Mouse (Mus musculus) liver, adult 2 months (tissue): Measurements from ENCODE around the gene Snd1. TPM values are rescaled to one million over a fixed set of nuclear protein-coding genes. Genes with fewer than 3 reads are reported as not detected.

Source experiments
- DNase-seq: peaks from one replicate; pipeline ENCODE4 v3.0.0-alpha.2; 2011; ENCODE audit warnings: low read depth, low spot score; ENCODE audit errors: extremely low read depth
- H3K27ac ChIP-seq: fragments of 200-500 bp; replicated peaks from 2 replicates; pipeline ENCODE4 v1.5.1; 2012; ENCODE audit warnings: low read depth, mild to moderate bottlenecking, control low read depth, inconsistent platforms, low read length; ENCODE audit not compliant: insufficient read depth
- H3K27me3 ChIP-seq: fragments of 200-500 bp; 2 replicates; pipeline ENCODE4 v1.6.1; 2012; ENCODE audit warnings: mild to moderate bottlenecking, moderate library complexity, low read length, inconsistent platforms; ENCODE audit not compliant: control insufficient read depth, insufficient read depth
- H3K36me3 ChIP-seq: fragments of 200-500 bp; 2 replicates; pipeline ENCODE4 v1.6.1; 2012; ENCODE audit warnings: low read length, inconsistent platforms; ENCODE audit not compliant: control insufficient read depth, insufficient read depth
- H3K4me1 ChIP-seq: fragments of 200-500 bp; 2 replicates; pipeline ENCODE4 v1.6.1; 2011; ENCODE audit warnings: low read length; ENCODE audit not compliant: control insufficient read depth, insufficient read depth
- H3K4me3 ChIP-seq: fragments of 200-500 bp; 2 replicates; pipeline ENCODE4 v1.5.1; 2011; ENCODE audit warnings: low read depth, mild to moderate bottlenecking, control low read depth, low read length, moderate library complexity; ENCODE audit not compliant: insufficient read depth
- H3K79me2 ChIP-seq: fragments of 200-500 bp; 2 replicates; pipeline ENCODE4 v1.6.1; 2012; ENCODE audit warnings: inconsistent platforms, mild to moderate bottlenecking, low read length, moderate library complexity; ENCODE audit not compliant: control insufficient read depth, insufficient read depth
- H3K9ac ChIP-seq: fragments of 200-500 bp; 2 replicates; pipeline ENCODE4 v1.6.1; 2012; ENCODE audit warnings: low read depth, mild to moderate bottlenecking, control low read depth, inconsistent platforms, low read length
- CTCF ChIP-seq: fragments of 200-500 bp; IDR thresholded peaks from 2 replicates; pipeline ENCODE4 v1.5.1; 2011; ENCODE audit warnings: low read depth, low read length, control low read depth
- POLR2A ChIP-seq: fragments of 200-500 bp; IDR thresholded peaks from 2 replicates; pipeline ENCODE4 v1.6.1; 2011; ENCODE audit warnings: low read length, control low read depth; ENCODE audit not compliant: insufficient read depth; ENCODE audit errors: extremely low read depth
- WGBS: fragments of 180-500 bp; shearing (Covaris S2); methylation state at CpG from one replicate; pipeline ENCODE4 v1.1.7; 2018; 5-methylcytosine and 5-hydroxymethylcytosine counted together
- polyA plus RNA-seq: library from polyadenylated mRNA; depleted of rRNA; stranded (reverse); fragments of >200 nt; gene quantifications from 2 replicates; pipeline ENCODE4 v1.2.3, GENCODE M21; 2012
- total RNA-seq: library from RNA; depleted of rRNA; stranded (reverse); fragments of >200 nt; gene quantifications from 2 replicates; pipeline ENCODE4 v1.2.3, GENCODE M21; 2014

Snd1 gene
- total and polyA plus RNA-seq, 2 experiments = 64.2 to 88.6 TPM

DNA sequence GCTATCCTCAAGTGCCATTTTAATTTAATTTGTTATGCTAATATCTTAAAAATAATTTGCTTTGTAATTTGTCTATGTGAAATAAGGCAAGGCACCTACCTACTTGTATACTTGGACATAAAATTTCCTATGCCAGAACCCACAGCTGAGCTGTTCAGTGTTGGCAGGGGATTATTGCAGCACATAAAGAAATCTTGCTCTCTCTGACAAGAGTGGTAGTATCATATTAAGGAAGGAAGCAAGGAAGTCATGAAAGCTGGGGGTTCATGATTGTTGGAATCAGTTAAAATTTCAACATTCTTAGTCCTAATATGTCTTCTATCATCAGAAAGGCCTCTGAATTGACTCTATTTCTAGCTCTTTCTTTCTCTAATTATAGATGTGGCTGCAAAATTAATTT is 125.5 kb downstream of the Snd1 start:
- Histone ChIP-seq H3K27ac (no peak overlapping the region), H3K4me3 (no peak overlapping the region), H3K4me1 (peaks cover 7% of the 10 kb centered on the region; the same call in 1 of the 2 replicates), H3K36me3 (peaks cover 4% of the 10 kb centered on the region), H3K79me2 (peaks cover 3% of the 10 kb centered on the region; the same call in 1 of the 2 replicates), H3K27me3 (no peaks in the 10 kb centered on the region), H3K9ac (no peak overlapping the region)
- TF ChIP-seq CTCF = no peak
- no peak for TF ChIP-seq POLR2A
- DNase-seq = no peak

DNA sequence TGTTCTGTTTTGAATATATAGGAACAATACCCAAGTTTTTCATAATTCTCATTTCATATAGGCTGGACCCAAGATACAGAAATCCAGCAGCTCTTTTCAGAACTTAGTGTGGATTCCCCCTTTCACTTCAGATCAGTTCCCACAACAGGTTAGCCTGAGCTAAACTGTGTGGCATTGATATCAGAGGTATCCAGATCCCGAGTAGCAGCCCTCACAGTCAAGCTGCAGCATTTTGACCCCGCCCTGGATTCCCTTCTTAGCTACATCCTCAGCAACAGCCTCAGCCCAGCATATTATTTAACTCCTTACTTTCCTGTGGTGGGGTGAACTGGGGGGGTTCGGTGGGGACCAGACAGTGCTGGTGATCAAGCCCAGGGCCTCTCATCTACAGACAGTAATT is 128.5 kb downstream of the Snd1 start:
- WGBS = 95% methylated on average over 3 of the region's 3 CpGs
- H3K36me3 ChIP-seq = peaks cover 4% of the 10 kb centered on the region
- H3K27me3 ChIP-seq = no peaks in the 10 kb centered on the region
- no peak for DNase-seq
- H3K79me2 ChIP-seq = peaks cover 8% of the 10 kb centered on the region; the same call in 1 of the 2 replicates
- no peak overlapping the region for H3K4me3 ChIP-seq
- H3K9ac ChIP-seq = no peak overlapping the region
- H3K4me1 ChIP-seq = peaks cover 9% of the 10 kb centered on the region; the same call in 1 of the 2 replicates
- TF ChIP-seq POLR2A (no peak), CTCF (no peak)
- no peak overlapping the region for H3K27ac ChIP-seq

DNA sequence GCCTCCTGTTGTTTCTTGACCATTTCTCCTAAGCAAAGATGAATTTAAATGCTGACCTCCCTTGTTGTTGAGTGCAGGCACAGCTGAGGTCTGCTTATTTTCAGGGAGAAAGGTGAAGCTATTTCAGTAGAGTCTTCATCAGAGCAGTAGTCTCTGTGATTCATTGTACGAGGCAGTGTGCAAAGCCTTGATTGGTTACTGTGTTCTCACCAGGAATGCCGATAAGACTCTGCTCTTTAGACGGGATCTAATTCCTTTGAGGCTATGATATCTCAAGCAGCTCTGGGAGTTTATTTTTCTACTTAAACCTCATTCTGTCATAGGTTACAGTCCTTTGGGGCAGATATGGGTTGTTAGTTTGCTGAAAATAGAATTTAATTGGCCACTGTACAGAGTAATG is 128.9 kb downstream of the Snd1 start:
- no peak for DNase-seq
- no peak overlapping the region for H3K4me3 ChIP-seq
- no peak overlapping the region for H3K9ac ChIP-seq
- peaks cover 4% of the 10 kb centered on the region for H3K36me3 ChIP-seq
- no peak overlapping the region for H3K27ac ChIP-seq
- peaks cover 13% of the 10 kb centered on the region; the same call in 1 of the 2 replicates for H3K4me1 ChIP-seq
- H3K79me2 ChIP-seq = peaks cover 8% of the 10 kb centered on the region; the same call in 1 of the 2 replicates
- TF ChIP-seq CTCF (no peak), POLR2A (no peak)
- 90% methylated on average over 3 of the region's 3 CpGs for WGBS
- H3K27me3 ChIP-seq = no peaks in the 10 kb centered on the region

DNA sequence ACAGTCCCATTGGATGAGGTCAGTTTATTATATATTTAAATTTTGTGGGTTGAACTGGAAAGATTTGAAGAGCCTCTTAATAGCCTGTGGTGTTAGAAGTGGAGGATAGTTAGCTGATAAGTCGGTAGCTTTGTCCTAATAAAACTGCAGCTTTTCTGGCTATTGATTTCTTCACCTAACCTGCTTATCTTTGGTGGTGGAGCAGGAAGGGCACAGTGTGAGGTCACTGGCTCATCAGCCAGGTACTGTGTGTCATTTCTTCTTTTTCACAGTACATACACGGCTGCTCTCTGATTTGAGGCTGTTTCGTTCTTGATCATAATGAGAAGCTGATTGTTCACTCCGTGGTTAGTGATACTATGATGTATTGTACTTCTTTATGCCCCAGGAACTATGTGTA is 134.4 kb downstream of the Snd1 start:
- Histone ChIP-seq H3K4me1 (peaks cover 14% of the 10 kb centered on the region; the same call in 1 of the 2 replicates), H3K4me3 (no peak overlapping the region), H3K27ac (no peak overlapping the region), H3K27me3 (no peaks in the 10 kb centered on the region), H3K79me2 (peaks cover 13% of the 10 kb centered on the region; the same call in 1 of the 2 replicates), H3K36me3 (no peaks in the 10 kb centered on the region), H3K9ac (no peak overlapping the region)
- DNase-seq = peak; percentile 84
- TF ChIP-seq POLR2A = no peak
- no peak for TF ChIP-seq CTCF
- 24% methylated on average over 4 of the region's 4 CpGs for WGBS

DNA sequence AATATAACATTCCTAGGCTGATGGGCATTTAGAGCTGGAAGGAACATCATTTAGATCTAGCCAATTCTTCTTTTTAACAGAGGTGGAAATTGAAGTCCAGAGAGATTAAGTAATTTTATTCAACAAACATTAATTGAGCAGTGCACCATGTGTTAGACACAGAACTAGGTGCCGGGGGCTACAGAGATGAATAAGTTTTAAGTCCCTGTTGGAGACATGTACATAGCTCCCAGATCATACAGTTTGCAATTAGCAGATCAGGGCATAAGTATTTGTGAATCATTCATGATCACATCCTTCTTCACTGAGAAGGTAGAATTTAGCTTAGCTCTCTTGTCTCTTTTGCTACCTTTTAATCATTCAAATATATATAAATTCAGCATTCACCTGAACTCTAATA is 135.2 kb downstream of the Snd1 start:
- no peaks in the 10 kb centered on the region for H3K27me3 ChIP-seq
- no peak overlapping the region for H3K27ac ChIP-seq
- H3K4me1 ChIP-seq = peaks cover 9% of the 10 kb centered on the region; the same call in 1 of the 2 replicates
- H3K36me3 ChIP-seq = no peaks in the 10 kb centered on the region
- no peak for TF ChIP-seq POLR2A
- TF ChIP-seq CTCF = no peak
- peaks cover 16% of the 10 kb centered on the region; the same call in 1 of the 2 replicates for H3K79me2 ChIP-seq
- no peak overlapping the region for H3K9ac ChIP-seq
- no peak overlapping the region for H3K4me3 ChIP-seq
- WGBS = 89% methylated on average over 1 of the region's 1 CpGs
- no peak for DNase-seq

DNA sequence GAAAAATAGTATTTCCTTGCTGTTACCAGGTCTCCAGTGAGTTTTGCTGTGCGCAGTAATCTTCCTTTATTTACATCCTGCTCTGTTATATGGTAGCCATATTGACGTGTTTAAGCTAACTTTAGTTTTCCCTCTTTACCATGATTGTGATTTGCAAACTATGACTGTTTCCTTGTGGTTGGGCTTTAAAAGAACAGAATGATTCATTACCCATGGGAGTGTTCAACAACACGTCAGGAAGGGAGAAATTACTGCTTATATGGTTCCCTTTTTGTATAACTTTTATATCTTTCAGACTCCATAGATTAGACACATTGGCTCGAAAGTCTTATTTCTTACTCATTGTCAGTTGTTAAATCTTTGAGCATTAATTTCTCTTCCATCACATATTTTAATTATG is 138.5 kb downstream of the Snd1 start:
- H3K9ac ChIP-seq = no peak overlapping the region
- no peak overlapping the region for H3K27ac ChIP-seq
- no peaks in the 10 kb centered on the region for H3K27me3 ChIP-seq
- no peak for DNase-seq
- peaks cover 6% of the 10 kb centered on the region; the same call in 1 of the 2 replicates for H3K4me1 ChIP-seq
- H3K36me3 ChIP-seq = no peaks in the 10 kb centered on the region
- H3K79me2 ChIP-seq = peaks cover 15% of the 10 kb centered on the region; the same call in 1 of the 2 replicates
- WGBS = 96% methylated on average over 4 of the region's 4 CpGs
- no peak overlapping the region for H3K4me3 ChIP-seq
- no peak for TF ChIP-seq CTCF
- no peak for TF ChIP-seq POLR2A
